Mouse (Mus musculus) activated CD4-positive, CD25-positive, alpha-beta regulatory T cell, adult 4 months (primary cell): ENCODE measurements around the gene Mup2. TPM values are rescaled to one million over a fixed set of nuclear protein-coding genes. Genes with fewer than 3 reads are reported as not detected.
"Not testable (repeated sequence)": the region's sequence is repeated elsewhere in the genome, so short reads cannot be mapped to it uniquely, and the experiment has no call there.

ENCODE experiments used
- ATAC-seq: one replicate; pipeline ENCODE4 v1.8.0; 2017
- polyA plus RNA-seq, 2 experiments: library from polyadenylated mRNA; unstranded; fragments of 100-300 nt; shearing (Covaris generic); gene quantifications; one replicate each; pipeline ENCODE4 v1.2.1; 2017

Mup2 gene
- polyA plus RNA-seq, result not detected

GRCm38 (mm10) chr4:60154189-60154588, at the start of gene Mup2:
TSS of gene Mup2 (minus strand) at chr4:60154289.
- ATAC-seq, result not testable (repeated sequence)

Other genes with a start within 250 kb of the Mup2 start
- under 1 TPM; 0.22 to 0.34 TPM for gene Slc46a2, start 239.2 kb downstream of the Mup2 start, polyA plus RNA-seq
- not detected for gene Mup4, start 193.6 kb downstream of the Mup2 start, polyA plus RNA-seq
- not detected for gene Mup6, start 190.0 kb downstream of the Mup2 start, polyA plus RNA-seq
- not detected for gene Mup7, start 83.8 kb downstream of the Mup2 start, polyA plus RNA-seq
- gene Mup8, start 68.3 kb upstream of the Mup2 start, polyA plus RNA-seq, result not detected